Mouse (Mus musculus) small intestine, adult 2 months (tissue): ENCODE data around the gene Myl7.

Experiments used
- CTCF ChIP-seq: fragments of 200-500 bp; IDR thresholded peaks from 2 replicates; pipeline ENCODE4 v1.5.1; 2012; ENCODE audit warnings: low read depth, mild to moderate bottlenecking, control low read depth, inconsistent platforms, low read length, moderate library complexity, mixed read lengths; ENCODE audit not compliant: insufficient replicate concordance, insufficient read length; ENCODE audit errors: extremely low read depth
- POLR2A ChIP-seq: fragments of 200-500 bp; IDR thresholded peaks from 2 replicates; pipeline ENCODE4 v1.6.1; 2012; ENCODE audit warnings: low read depth, mild to moderate bottlenecking, control low read depth, inconsistent platforms, low read length, moderate library complexity

DNA sequence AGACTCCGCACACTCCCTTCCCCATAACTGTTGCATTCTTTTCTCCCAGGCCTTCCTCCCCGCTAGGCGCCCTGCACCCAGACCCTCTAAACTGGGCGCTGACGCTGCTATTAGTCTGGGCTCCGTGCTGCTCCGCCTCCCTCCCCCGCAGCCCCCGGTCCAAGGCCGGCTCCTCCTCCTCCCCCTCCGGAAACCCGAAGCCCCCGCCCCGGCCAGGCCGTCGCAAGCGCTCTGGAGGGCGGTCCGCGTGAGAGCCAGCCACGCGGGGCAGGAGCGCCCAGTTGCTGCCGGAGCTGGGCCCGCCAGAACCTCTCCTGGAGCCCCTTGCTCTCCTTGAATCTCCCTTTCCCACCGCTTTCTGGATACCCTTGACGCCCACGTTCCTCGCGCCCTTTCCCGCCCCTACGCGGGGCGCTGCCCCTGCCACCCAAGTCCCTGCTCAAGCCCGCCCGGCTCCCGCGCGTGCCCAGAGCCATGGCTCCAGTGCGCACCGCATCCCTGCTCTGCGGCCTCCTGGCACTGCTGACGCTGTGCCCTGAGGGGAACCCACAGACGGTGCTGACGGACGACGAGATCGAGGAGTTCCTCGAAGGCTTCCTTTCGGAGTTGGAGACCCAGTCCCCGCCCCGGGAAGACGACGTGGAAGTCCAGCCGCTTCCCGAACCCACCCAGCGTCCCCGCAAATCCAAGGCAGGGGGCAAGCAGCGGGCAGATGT is 36.7 kb downstream of the Myl7 start, which contains the start of gene Aebp1:
- TF ChIP-seq CTCF (no peak), POLR2A (no peak)
